In the genomic region with DNA sequence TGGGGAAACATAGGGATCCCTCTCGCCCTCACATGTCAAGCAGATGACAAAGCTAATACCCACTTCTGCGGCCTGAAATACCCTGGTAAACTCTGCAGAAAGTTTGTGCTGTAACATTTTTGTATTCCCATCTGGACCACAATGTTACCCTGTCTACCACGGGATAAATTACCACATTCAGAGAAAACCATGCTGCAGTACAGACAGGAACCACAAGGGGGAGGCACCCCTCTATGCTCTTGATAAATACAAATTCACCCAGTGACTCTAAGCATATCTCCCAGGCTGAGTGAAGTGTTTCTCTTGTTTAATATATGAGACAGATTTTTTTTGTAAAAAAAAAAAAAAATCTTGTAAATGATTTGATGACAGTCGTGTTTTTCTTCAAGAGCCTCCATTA, we compare ENCODE assay signal across 8 mouse cellular contexts.
DNase-seq lines count a peak whose midpoint lies in the region; ATAC-seq and TF ChIP-seq lines count a peak whose summit lies in the region.
"Not testable (repeated sequence)": the region's sequence is repeated elsewhere in the genome, so short reads cannot be mapped to it uniquely, and the experiment has no call there.

No protein-coding gene starts in this region.

- not testable (repeated sequence) for H3K27me3 ChIP-seq in forebrain, embryonic 10.5 days (ENCODE audit: poor library complexity, severe bottlenecking); limb, embryonic 11.5 days (ENCODE audit: control insufficient read depth, insufficient read depth, low read length)

- not testable (repeated sequence) for H3K4me3 ChIP-seq in forebrain, embryonic 10.5 days; limb, embryonic 11.5 days (ENCODE audit: low read depth, low read length)

- 49% methylated on average over 4 of the region's 4 CpGs for WGBS in forebrain, embryonic 10.5 days
- WGBS in limb, embryonic 11.5 days, result 38% methylated on average over 4 of the region's 4 CpGs

- not testable (repeated sequence) for ATAC-seq in limb, embryonic 11.5 days (ENCODE audit: insufficient number of reproducible peaks, low FRiP score, low TSS enrichment, low read depth)
- ATAC-seq in megakaryocyte-erythroid progenitor cell, adult 5-6 weeks (replicated peaks; ENCODE audit: low FRiP score, low TSS enrichment, poor library complexity, severe bottlenecking), result peak; percentile 80

- H3K36me3 ChIP-seq in forebrain, embryonic 10.5 days (replicated peaks); limb, embryonic 11.5 days (ENCODE audit: control insufficient read depth, insufficient read depth, low read length): not testable (repeated sequence)

- H3K9ac ChIP-seq in limb, embryonic 11.5 days (ENCODE audit: low read length), result not testable (repeated sequence)

- DNase-seq in CD4-positive, CD25-positive, alpha-beta regulatory T cell, adult 2 months (ENCODE audit: low read depth, low spot score), result peak; percentile 49
- DNase-seq in brain, embryonic 14.5 days (ENCODE audit: low read depth), result peak; percentile 2
- DNase-seq in forebrain, embryonic 10.5 days (ENCODE audit: extremely low spot score, low spot score), result peak; percentile 20
- DNase-seq in heart, postnatal 10 days, result peak; percentile 25 to 58
- DNase-seq in kidney, postnatal 14 days, result peak; percentile 19
- peak; percentile 50 for DNase-seq in limb, embryonic 11.5 days (ENCODE audit: low spot score)
- peak; percentile 14 to 27 for DNase-seq in spleen, postnatal 14 days (ENCODE audit: low spot score in 2 of 2)

- TF ChIP-seq POLR2A in brain, embryonic 14.5 days (IDR thresholded peaks at IDR 0.05; ENCODE audit: borderline replicate concordance, extremely low read depth, insufficient read depth, insufficient read length, poor library complexity, severe bottlenecking), result not testable (repeated sequence)

- TF ChIP-seq CTCF in brain, embryonic 14.5 days (IDR thresholded peaks at IDR 0.05; ENCODE audit: borderline replicate concordance, extremely low read depth, insufficient read depth, insufficient read length), result peak; percentile 36; the same call in 1 of the 2 replicates

- H3K4me2 ChIP-seq in limb, embryonic 11.5 days (ENCODE audit: low read depth, severe bottlenecking), result not testable (repeated sequence)

- H3K9me3 ChIP-seq in forebrain, embryonic 10.5 days; limb, embryonic 11.5 days (ENCODE audit: control insufficient read depth, low read length): not testable (repeated sequence)

- intact Hi-C loops in heart, postnatal 10 days (cut with DNase I), result not testable (repeated sequence)

- H3K27ac ChIP-seq in forebrain, embryonic 10.5 days; limb, embryonic 11.5 days (replicated peaks; ENCODE audit: low read depth, low read length): not testable (repeated sequence)

- H3K4me1 ChIP-seq in forebrain, embryonic 10.5 days; limb, embryonic 11.5 days (ENCODE audit: control insufficient read depth, insufficient read depth, low read length): not testable (repeated sequence)
